Mouse (Mus musculus) 3T3-L1 (cell line): ENCODE data around the gene Pde11a.

Experiments used
- DNase-seq: peaks from one replicate; pipeline ENCODE4 v3.0.0-alpha.2; 2015; ENCODE audit warnings: low read depth, low spot score

Gene Pde11a

DNA sequence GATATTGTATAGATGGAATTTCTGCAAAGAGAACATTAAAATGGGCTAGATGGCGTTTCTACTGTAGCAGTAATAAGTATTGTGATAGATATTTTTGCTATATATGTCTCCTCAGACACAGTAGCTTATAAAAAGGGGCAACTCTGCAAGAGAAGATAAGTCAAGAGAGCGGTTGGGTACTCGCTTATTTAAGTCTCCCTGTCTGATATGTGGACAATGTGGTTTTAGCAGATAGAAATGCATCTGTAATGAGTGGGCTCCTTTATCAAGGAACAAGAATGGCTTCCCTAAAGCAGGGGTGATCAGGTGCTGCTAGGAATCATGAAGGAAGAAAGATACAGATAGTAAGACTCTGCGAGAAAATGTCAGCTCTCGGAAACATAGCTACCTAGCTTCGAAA, 18.2 kb downstream of the Pde11a start:
- no peak for DNase-seq

DNA sequence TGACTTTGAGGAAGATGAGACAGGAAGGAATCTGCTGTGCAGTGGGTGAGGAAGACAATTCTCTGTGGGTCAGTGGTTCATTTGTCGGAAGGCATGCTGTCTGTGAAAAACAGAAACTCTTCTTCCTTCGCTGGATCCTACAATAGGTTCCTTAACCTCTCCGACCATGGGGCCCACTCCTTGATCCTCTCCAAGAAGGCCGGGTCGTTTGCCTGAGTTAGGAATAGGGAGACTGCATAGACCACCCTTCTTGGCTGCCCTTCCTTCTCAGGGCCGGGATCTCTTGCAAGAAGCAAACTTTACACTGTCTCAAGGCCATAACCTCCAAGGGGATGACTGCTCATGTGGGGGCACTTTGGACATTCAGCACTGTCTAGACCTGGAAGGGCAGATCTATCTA, 19.3 kb downstream of the Pde11a start:
- no peak for DNase-seq

DNA sequence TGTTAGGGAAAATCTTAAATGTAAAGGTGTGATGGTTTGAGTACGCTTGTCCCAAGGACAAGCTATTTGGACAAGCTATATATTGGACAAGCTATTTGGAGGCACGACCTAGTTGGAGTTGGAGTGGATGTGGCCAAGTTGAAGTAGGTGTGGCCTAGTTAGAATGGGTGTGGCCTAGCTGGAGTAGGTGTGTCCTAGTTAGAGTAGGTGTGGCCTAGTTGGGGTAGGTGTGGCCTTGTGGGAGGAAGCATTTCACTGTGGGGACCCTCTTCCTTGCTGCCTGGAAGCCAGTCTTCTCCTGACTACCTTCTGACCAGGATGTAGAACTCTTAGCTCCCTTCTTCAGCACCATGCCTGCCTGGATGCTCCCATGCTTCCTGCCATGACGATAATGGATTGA, 50.9 kb downstream of the Pde11a start:
- DNase-seq: no peak

DNA sequence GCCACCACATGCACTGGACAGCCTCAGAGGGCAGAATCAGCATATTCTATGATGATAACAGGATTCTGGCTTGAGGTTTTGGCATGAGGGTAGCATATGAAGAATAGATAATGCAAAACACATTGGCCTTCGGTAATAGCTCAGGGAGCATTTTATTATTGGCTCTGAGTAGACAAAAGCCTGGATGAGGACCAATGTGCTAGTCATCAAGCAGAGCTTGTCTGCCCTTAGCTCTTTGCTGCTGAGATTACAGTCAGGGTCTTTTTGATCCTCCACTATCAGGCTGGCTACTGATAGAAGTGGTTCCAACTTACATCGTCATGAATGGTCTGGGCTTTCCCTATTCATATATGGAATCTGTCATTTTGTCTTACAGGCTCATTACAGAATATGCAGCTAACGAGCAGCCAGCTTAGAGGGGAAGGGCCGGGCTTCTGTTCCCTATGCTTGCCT, 52.3 kb downstream of the Pde11a start:
- peak; percentile 65 for DNase-seq

DNA sequence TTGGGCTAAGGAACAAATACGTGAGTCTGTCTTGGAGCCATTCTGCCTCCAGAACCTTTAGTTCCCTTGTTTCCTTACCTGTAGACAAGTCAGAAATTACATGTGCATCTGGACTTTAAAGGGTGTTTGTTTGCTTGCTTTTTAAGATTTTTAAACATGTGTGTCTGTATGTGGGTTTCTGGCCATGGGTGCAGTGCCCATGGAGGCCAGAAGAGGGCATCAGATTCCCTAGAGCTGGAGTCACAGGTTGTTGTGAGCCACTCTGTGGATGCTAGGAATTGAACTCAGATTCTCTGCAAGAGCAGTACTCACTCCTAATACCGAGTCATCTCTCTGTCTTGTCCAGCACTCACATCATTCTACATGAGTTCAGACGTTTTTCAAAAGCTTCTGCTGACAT, 53.4 kb downstream of the Pde11a start:
- DNase-seq: peak; percentile 9

DNA sequence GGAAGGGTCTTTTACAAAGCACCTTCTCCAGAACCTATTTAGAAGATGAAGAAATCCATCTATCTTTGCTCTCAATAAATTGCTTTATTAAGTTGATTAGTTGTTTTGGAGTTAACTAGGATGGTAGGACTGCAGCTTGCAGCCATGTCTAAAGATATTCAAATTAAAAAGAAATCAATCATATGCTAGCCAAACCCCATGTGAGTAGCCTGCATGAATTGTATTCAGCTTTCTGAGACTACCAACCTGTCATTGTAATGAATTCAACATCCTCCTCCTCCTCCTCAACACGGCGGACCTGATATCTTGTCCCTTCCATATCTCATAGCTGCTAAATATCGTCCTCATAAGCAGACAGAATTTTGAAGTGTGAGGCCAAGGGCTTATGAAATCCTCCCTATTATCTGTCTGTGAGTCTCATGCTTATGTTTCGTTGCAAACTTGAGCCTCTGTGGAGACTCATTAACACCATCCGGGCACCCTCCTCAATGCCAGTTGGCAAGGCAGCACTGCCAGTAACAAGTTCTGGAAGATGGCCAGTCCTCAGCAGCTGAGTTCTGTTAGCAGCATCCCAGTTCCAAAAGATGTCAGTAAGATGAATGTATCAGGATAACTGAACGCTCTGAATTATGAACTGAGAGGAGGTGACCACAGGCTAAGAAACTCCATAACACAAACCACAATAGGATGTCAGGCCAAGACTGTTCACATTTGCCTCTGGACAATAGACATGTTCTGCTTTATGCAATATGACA, 55.0 kb downstream of the Pde11a start:
- no peak for DNase-seq

DNA sequence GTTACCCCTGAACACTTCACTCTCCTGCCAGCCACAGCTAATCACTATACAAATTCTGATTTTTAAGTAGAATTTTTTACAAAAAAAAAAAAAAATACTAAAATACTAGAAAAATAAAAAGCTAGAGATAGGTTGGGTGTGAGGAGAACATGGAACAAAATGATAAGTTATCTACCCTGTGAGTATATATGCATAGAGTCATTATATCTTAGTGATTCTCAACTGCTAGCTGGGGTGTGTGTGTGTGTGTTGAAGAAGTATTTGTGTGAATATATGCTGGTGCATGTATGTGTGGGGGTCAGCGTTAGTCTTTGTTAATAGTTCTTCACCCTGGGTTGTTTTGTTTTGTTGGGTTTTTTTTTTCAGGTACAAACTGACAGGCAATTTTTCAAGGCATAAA, 69.1 kb downstream of the Pde11a start:
- no peak for DNase-seq

DNA sequence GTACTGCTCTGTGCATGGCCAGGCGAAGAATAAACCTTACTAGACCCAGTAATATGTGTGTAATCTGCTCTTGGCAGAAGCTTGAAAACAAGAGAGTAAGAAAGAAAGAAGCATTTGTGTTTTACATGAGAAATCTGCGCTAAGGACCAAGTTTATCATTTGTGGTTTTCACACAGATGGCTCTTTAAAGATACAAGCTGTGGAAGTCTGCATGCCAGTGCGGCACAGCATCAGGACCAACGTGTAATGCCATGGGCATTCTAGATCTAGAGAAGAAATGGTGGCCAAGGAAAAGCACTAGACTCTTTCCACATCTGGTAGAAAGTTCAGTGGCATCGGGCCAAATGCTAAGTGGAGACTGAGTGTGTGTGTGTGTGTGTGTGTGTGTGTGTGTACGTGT, 71.2 kb downstream of the Pde11a start:
- no peak for DNase-seq

DNA sequence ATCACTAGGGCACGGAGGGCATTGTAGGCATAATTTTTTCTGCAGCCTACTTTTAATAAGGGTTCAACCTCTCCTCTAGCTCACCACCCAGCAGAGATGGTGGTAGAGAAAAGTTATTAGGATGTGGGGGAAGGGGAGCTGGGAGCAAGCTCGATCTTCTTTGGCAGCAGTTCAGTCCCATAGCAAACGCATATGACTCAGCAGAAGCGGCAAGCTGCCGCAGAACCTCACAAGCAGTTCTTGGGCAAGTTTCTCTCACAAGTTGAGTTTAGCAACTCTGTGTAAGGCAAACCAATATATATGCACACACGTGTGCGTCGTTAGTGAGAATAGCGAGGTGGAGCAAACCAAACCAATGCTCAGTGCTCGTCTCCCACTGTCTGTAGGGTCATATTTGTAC, 72.0 kb downstream of the Pde11a start:
- DNase-seq: no peak

DNA sequence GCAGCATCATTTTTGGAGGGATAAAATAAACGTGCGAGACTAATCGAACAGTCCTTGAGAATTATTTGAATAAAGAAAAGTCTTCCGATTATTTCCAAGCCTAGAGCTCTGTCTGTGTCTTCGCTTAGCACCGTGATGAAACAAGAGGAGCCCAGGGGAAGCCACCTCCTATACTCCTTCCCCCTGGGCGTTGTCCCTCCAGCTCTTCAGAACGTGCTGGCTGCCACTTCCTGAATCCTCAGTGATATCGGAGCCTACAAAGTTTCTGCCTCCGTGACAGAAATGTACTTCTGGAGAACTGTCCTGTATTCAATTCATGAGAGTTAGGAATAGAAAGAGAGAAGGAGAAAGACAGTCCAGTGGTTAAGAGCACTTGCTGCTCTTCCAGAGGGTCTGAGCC, 74.3 kb downstream of the Pde11a start:
- no peak for DNase-seq

DNA sequence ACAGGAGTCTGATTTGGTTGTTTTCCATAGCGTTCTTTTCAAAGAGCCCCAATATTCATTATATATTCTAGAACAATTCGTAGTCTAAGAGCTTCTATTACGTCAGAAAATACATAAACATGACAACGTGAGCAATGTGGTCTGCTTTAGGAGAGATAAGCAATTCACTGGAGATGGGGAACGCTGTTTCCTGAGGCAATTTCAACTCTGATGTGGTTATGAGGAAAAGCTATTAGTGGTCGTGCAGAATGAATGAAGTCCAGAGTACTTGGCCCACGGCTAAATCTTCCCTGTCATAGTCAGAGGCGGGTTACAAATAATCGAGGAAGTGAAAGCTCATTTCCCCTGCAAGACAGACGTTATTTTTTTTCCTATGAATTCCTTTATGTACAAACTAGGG, 75.9 kb downstream of the Pde11a start:
- no peak for DNase-seq

DNA sequence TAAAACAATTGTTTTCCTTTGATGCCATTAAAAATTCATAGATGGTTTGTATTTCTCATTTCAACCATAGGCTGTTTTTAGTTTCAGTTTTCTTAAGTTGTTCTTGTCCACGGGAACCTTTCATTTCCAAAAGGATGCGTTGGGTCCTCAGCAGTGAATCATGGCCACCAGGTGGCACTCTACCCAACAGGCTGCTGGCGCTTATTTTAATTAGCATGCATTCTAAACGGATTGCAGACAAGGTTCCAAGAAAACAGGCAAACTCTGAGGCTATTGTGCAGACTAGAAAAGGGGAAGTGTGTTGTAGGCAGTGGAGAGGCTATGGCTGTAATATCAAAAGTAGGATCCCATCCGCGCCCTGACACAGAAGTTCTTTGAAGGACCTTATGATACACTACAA, 83.7 kb downstream of the Pde11a start:
- DNase-seq: peak; percentile 63

DNA sequence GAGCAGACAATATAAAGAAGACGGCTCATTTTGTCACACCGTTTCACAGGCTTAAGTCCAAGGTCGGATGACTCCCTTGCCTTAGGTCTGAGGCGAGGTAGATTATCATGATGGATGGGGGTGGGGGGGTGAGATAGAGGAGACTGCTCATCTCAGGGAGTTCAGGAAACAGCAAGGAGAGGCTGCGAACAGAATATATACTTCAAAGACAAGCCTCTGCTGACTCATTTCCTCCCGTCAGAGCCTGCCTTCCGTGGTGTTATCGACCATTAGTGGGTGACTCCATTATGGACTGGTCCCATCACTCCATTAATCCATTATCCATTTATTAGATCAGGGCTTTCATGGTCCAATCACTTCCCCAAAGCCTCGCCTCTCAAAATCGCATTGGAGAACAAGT, 87.2 kb downstream of the Pde11a start:
- no peak for DNase-seq

DNA sequence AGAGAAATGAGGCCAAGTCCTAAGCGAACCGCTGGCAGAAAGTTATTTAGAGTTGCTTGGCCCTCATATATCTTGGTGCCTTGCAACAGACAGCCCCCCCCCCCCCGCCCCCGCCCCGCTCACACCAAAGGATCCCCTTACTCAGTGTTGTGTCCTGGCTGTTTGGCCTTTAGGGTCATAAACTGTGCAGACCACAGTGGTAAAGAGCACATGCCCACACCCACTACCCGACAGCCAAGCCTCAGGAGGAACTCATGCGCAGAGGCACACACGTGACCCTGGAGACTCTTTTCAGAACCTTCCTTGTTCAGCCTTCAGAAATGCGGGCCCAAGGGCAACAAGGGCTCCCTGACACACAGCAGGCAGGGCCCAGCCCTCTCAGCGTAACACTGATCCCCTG, 90.3 kb downstream of the Pde11a start:
- DNase-seq: no peak

DNA sequence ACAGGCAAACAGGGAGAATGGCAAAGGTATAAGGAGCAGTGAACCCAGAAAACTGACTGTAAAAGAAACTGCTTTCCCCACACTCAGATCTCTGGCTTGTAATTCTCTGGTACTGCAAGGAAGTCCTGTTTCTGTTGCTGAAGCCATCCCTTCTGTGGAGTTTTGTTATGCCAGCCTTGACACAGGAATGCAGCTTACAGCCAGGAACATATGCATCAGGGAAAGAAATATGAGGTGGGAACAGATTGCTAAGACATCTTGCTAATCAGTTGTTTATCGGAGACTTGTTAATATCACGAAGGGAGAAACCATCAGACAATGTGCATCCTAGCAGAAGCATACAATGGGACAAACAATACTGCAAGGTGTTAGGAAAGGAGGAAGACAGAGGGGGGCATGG, 99.4 kb downstream of the Pde11a start:
- DNase-seq: no peak

DNA sequence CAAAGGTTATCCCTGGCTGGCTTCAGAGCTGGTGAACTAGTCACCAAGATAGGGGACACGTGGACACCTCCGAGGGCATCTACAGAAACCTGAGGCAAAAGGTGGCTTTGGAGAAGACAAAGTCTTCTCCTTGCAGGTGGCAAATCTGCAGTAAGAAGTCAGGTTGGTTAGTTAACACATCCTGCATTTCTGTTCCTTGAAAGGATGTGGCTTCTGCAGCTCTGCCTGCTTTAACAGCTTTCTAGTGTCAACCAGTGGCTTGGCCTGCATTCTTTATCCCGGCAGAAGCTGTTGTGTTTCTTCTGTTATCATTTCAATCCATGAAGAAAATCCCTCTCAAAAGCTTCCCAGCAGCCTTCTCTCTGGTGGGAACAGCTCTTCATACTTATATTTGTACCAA, 100.1 kb downstream of the Pde11a start:
- DNase-seq: no peak

DNA sequence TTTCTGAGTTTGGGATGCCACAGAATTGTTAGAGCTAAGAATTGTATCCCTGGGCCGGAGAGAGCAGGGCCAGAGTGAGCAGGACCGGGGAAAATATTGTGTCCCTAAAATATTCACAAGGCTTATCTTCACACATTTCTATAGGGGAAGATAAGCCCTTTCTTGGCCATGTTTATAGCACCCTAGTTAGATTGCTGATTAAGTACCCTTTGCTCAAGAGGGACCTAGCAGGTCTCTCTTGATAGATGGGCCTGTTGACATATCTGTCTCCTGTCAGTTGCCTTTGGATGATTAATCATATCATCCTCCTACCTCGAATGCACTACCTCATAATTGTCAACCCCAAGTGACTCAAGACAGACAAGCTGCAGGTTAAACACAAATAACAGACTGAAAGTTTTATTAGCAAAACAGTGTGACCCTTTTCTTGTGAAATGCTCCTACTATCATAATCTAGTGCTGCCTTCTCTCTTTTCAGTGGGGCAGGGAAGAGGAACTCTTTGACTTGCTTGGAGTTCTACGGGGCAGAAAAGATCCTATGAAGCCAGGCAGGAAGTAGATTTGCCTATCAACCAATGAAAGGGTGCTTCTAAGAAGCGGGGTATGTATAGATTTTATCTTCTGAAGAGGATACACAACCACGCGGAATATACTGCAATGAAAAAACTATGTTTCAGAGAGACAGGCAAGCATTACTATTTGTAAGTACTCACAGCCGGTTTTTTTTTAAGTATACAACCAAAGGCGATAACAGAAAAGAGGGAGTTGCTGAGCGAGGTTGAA, 100.7 kb downstream of the Pde11a start:
- DNase-seq: no peak

DNA sequence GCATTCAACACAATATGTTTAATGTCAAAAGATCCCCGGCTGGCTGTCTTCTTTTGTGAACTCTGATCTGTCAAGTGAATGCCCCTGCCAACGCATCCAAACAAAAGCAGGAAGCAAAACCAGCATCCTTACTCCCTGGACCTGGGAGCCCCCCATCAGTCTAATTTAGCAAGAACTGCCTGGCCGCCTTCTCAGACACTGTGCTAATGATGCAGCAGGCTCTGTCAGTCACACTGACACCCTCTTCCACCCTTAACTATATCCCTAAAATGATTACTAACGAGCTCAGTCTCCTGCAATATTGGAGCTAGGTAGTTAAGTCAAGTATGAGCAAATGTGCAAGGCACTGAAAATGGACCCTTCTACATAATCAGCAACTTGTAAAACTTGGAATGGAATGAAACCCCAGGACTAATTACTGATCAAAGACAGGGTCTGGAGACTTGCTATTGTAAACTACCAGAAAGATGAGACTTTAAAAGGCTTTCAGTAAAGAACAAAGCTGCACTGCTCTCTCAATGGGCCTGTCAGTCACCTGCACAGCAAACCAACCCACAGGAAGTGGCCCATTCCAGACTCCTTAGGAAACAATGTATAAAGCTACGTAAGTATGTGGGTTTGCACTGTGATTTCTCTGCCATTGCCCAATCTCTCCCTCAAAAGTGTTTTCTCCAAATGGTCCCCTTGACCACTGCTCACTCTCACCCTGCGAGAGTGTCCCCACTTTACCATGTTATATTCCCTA, 118.0 kb downstream of the Pde11a start:
- DNase-seq: no peak

DNA sequence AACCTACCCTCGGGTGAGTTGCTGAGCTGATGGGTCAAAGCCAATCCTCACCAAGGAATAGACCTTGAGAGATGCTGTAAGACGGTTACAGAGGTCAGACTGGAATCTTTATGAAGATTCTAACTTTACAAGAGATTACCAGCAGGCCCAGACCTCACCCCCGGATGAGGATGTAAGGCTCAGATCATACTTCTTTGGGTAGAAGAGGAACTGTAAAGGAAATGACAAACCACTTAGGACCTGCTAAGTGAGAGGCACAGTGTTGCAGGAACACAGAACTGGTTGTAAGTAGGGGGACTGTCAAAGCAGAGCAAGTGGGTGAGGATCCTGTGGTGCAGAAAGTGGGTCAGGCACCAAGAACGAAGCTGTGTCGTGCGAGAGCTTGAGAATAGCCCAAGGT, 119.0 kb downstream of the Pde11a start:
- DNase-seq: no peak

DNA sequence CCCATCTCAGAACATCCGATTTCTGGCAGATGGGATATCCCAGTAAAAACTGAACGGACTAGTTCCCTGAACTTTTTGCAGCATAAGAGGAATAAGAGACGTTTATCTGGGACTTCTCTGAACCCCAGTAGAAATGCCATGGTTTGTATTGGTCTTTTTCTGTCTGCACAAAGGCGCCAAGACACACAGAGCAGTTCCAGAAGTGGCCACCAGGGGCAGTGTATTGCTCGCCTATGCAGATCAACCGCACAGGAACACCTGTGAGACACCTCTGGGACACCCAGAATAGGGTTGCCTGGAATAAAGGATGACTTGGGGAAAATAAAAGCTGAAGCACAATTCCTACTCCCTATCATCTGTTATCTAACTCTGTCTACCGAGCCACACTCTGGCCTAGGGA, 122.4 kb downstream of the Pde11a start:
- peak; percentile 33 for DNase-seq

DNA sequence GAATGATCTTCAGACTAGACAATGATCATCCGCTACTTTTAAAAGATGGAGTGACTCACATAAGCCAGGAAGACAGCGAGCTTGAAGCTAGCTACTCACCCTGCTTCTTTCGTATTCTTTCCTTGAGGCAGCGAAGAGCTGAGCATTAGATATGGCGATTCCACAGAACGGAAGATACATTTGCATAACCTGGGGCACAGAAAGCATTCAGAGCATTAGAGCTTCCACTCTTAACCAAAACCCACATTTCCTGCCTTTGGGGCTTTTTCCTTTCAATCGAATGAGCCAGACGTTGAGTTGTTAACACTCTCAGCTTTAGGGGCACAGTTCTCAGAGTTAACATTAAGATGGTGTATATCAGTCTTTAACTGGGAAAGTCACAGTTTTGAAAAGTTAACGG, 123.4 kb downstream of the Pde11a start:
- DNase-seq: no peak

DNA sequence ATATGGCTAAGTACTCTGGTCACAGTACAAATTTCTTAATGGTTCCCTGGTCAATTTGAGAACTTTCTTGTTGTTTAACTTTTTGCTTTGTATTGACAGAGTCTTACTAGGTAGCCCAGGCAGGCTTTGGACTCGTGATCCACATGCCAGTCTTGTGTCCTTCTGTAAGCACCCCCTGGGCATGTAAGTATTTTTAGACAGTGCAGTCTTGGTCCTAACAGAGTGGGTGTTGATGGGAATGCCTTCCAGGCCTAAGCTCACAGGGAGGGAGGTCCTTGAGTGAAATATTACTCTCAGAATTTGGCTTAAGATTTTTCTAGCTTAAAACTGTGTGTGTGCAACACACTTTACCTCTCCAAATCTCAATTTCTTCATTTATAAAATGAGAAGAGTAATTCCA, 153.4 kb downstream of the Pde11a start:
- no peak for DNase-seq

DNA sequence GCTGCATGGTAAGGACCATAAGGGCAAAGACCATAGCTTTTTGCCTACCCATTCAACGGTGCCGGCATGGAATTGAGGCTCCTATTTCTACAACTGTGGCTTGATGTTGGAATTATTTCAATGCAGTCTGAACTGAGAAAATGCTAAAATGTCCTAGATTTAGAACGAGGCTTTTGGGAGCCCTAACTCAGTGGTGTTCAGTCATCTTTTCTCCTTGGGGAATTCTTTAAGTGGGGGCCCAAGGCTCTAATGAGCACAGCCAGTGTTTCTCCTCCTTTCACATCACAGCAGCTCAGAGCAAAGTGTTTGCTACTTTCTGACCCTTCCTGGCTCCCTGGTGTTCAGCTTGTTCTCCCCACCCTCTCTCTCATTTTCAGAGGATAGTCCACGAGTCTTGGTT, 175.8 kb downstream of the Pde11a start:
- DNase-seq: no peak
